Mouse (Mus musculus) cerebellum, adult 18-20 months (tissue): ENCODE measurements around the gene Sipa1l2.
"Not testable (repeated sequence)": the region's sequence is repeated elsewhere in the genome, so short reads cannot be mapped to it uniquely, and the experiment has no call there.

ENCODE experiments used
- DNase-seq, 2 experiments: peaks; one replicate each; pipeline ENCODE4 v3.0.0; 2021

Gene Sipa1l2

GRCm38 (mm10) chr8:125533709-125534108 lies 35.9 kb downstream of the Sipa1l2 start:
- no peak for DNase-seq

- DNase-seq: no peak
These were observed 36.7 kb downstream of the Sipa1l2 start for GRCm38 (mm10) chr8:125532953-125533352.

GRCm38 (mm10) chr8:125532177-125532576 lies 37.4 kb downstream of the Sipa1l2 start:
- DNase-seq: no peak

GRCm38 (mm10) chr8:125531640-125532039 lies 38.0 kb downstream of the Sipa1l2 start:
- no peak for DNase-seq

- DNase-seq: no peak
These were observed 38.5 kb downstream of the Sipa1l2 start for GRCm38 (mm10) chr8:125531088-125531438.

- DNase-seq: no peak
These were observed 39.2 kb downstream of the Sipa1l2 start for GRCm38 (mm10) chr8:125530187-125531087.

GRCm38 (mm10) chr8:125529019-125529418 lies 40.6 kb downstream of the Sipa1l2 start:
- DNase-seq: no peak

GRCm38 (mm10) chr8:125527941-125528340 lies 41.7 kb downstream of the Sipa1l2 start:
- no peak for DNase-seq

- no peak for DNase-seq
These were observed 42.6 kb downstream of the Sipa1l2 start for GRCm38 (mm10) chr8:125526999-125527398.

GRCm38 (mm10) chr8:125526582-125526981 lies 43.0 kb downstream of the Sipa1l2 start:
- no peak for DNase-seq

- DNase-seq: no peak
These were observed 45.1 kb downstream of the Sipa1l2 start for GRCm38 (mm10) chr8:125524479-125524878.

GRCm38 (mm10) chr8:125523213-125523612 lies 46.4 kb downstream of the Sipa1l2 start:
- peak; percentile 34 to 37 for DNase-seq

- DNase-seq: no peak
These were observed 47.5 kb downstream of the Sipa1l2 start for GRCm38 (mm10) chr8:125522151-125522550.

- DNase-seq: no peak
These were observed 48.5 kb downstream of the Sipa1l2 start for GRCm38 (mm10) chr8:125521087-125521486.

- DNase-seq: not testable (repeated sequence)
These were observed 49.3 kb downstream of the Sipa1l2 start for GRCm38 (mm10) chr8:125520308-125520707.

GRCm38 (mm10) chr8:125518951-125519350 lies 50.7 kb downstream of the Sipa1l2 start:
- DNase-seq: peak; percentile 59 to 65

- no peak for DNase-seq
These were observed 51.3 kb downstream of the Sipa1l2 start for GRCm38 (mm10) chr8:125518301-125518700.

- no peak for DNase-seq
These were observed 52.2 kb downstream of the Sipa1l2 start for GRCm38 (mm10) chr8:125517397-125517796.

GRCm38 (mm10) chr8:125516115-125516905 lies 53.3 kb downstream of the Sipa1l2 start:
- peak; percentile 33 to 39 for DNase-seq

GRCm38 (mm10) chr8:125515665-125516064 lies 53.9 kb downstream of the Sipa1l2 start:
- DNase-seq: peak; percentile 32 to 46

- no peak for DNase-seq
These were observed 55.7 kb downstream of the Sipa1l2 start for GRCm38 (mm10) chr8:125513935-125514334.

GRCm38 (mm10) chr8:125513242-125513866 lies 56.3 kb downstream of the Sipa1l2 start:
- DNase-seq: no peak

- DNase-seq: no peak
These were observed 57.0 kb downstream of the Sipa1l2 start for GRCm38 (mm10) chr8:125512561-125512960.
